Mouse (Mus musculus) lung, adult 2 months (tissue): Measurements from ENCODE around the gene Bmp2.

Experiments used
- CTCF ChIP-seq: fragments of 200-500 bp; IDR thresholded peaks from 2 replicates; pipeline ENCODE4 v1.5.1; 2011; ENCODE audit warnings: mild to moderate bottlenecking, low read length, control low read depth; ENCODE audit not compliant: insufficient read depth
- POLR2A ChIP-seq: fragments of 200-500 bp; IDR thresholded peaks from 2 replicates; pipeline ENCODE4 v1.6.1; 2011; ENCODE audit warnings: low read depth, mild to moderate bottlenecking, control low read depth, low read length, borderline replicate concordance; ENCODE audit errors: extremely low read depth

DNA sequence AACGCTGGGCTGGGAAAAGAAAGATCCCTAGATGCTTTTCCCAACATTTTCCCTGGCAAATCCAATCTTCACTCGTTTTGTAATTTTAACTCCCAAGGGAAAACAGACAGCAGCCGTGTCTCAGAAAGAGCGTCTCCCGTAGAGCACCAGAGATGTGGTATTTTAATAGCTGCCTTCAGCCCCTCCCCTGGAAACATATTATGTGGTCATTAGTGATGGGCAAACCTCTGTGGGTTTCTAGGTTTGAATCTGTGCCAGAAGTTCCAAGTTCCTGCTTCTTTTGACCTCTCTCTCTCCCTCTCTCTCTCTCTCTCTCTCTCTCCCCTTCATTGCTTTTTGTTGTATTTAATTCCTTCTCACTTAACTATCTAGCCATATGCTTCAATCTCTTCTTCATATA is 30.8 kb upstream of the Bmp2 start:
- TF ChIP-seq CTCF (no peak), POLR2A (no peak)
